Mouse (Mus musculus) 3134 (cell line): ENCODE results near the gene Copg1.

Experiments used
- DNase-seq: peaks from one replicate; pipeline ENCODE4 v3.0.0-alpha.2; 2011; ENCODE audit warnings: low spot score; ENCODE audit not compliant: insufficient read length; ENCODE audit errors: extremely low read depth

Copg1 gene

DNA sequence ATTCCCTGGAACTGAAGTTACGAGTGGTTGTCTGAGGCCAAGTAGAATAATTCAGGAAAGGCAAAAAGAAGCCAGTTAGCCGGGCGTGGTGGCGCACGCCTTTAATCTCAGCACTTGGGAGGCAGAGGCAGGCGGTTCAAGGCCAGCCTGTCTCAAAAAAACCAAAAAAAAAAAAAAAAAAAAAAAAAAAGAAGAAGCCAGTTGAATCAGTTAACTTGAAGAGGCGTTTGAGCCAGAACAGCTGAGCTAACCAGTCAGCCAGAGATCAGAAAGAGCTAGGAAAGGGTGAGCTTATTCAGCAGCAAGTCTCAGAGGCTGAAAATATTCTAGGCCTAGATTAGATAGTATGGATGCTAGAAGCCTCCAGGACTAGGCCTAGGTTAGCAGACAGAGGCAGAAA, 54.6 kb downstream of the Copg1 start:
- no peak for DNase-seq

DNA sequence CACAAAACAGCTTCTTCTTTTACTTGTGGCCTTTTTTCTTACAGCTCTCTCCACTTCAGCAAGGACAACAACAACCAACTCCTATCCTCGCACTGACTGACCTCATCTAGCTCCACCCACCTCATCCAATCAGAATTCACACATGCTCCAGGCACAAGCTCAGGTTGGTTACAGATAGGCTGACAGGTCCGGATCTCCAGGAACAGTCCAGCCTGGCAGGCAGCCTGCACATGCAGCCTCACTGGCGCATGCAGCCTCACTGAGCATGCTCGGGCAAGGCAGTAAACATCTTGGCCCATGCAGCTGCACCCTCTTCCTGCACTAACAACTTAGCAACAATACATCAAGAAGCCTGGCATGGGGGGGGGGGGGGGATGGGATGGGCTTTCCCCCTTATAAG, 74.8 kb downstream of the Copg1 start:
- DNase-seq, result peak; percentile 46
